ENCODE assay signal across 25 mouse cellular contexts in the genomic region with DNA sequence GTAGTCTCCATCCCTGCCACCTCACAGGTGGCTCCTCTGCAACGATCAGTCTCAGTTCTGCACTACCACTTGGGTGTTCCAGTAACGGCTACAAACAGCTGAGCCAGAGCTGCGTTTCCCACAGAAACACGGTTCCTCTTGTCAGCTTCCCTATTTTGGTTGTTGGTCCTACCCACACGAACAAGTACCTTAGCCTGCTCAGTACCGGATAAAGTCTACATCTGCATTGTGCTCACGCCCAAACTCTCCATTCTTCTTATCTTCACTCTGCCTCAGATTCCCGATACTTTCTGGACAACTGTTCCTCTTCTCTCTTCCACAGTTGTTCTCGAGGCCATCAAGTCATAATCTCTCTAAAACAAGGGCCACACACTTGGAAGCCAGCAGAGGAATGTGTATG. TPM values are rescaled to one million over a fixed set of nuclear protein-coding genes. Genes with fewer than 3 reads are reported as not detected.
DNase-seq lines count a peak whose midpoint lies in the region; ATAC-seq and TF ChIP-seq lines count a peak whose summit lies in the region.
"Had no signal": no experiment of that assay in that cellular context is flagged by ENCODE, and none has a peak within 500 bp of the region (broad histone marks: within the 10 kb centered on the region; RNA-seq: fewer than 3 reads in every experiment).

No protein-coding gene starts in this region.

- peaks cover 11% of the 10 kb centered on the region; the same call in 1 of the 2 replicates for H3K36me3 ChIP-seq in lung, postnatal 0 days (ENCODE audit: insufficient read depth, low read length)
- H3K36me3 ChIP-seq in G1E (replicated peaks) = peaks cover 44% of the 10 kb centered on the region
- H3K36me3 ChIP-seq in hindbrain, embryonic 10.5 days = peaks cover 52% of the 10 kb centered on the region

- no peak overlapping the region for H3K4me3 ChIP-seq in lung, postnatal 0 days (ENCODE audit: low read depth, low read length)
- H3K4me3 ChIP-seq in G1E (ENCODE audit: low read depth, low read length) = peak overlapping the region; percentile 90; the same call in 1 of the 2 replicates
- no peak overlapping the region for H3K4me3 ChIP-seq in hindbrain, embryonic 10.5 days
- H3K4me3 ChIP-seq: embryonic facial prominence, embryonic 15.5 days had no signal

- DNase-seq in lung, postnatal 25 days (ENCODE audit: low spot score) = peak; percentile 31
- DNase-seq in lung, postnatal 0 days (ENCODE audit: low spot score) = no peak
- DNase-seq in G1E (ENCODE audit: low spot score) = peak; percentile 20
- peak; percentile 36 for DNase-seq in c-Kit-positive CD71-negative TER-119-negative erythroid progenitor cells, embryonic 14.5 days (ENCODE audit: low read depth)
- no peak for DNase-seq in hindbrain, embryonic 10.5 days (ENCODE audit: low spot score)
- no peak for DNase-seq in cerebellum, postnatal 25 days
- DNase-seq: adrenal gland, postnatal 10 days; cerebellum, adult 9-10 months; embryo, embryonic 11 days; gastrocnemius, postnatal 10 days; heart, postnatal 14 days; kidney, adult 8-10 months; kidney, postnatal 36 days; lung, embryonic 14.5 days; thymus, adult 2 months had no signal

- H3K4me1 ChIP-seq in lung, postnatal 0 days (ENCODE audit: insufficient read depth, low read depth, low read length) = peaks cover 5% of the 10 kb centered on the region; the same call in 1 of the 2 replicates
- H3K4me1 ChIP-seq in G1E (ENCODE audit: insufficient read depth, low read depth, low read length) = peaks cover 32% of the 10 kb centered on the region
- H3K4me1 ChIP-seq in hindbrain, embryonic 10.5 days (replicated peaks) = peaks cover 18% of the 10 kb centered on the region

- H3K9ac ChIP-seq in lung, postnatal 0 days (replicated peaks; ENCODE audit: low read depth) = no peak overlapping the region
- H3K9ac ChIP-seq: embryonic facial prominence, embryonic 15.5 days; limb, embryonic 15.5 days; lung, embryonic 14.5 days had no signal

- no peaks in the 10 kb centered on the region for H3K27me3 ChIP-seq in lung, postnatal 0 days (replicated peaks; ENCODE audit: insufficient read depth, low read length)
- peaks cover 3% of the 10 kb centered on the region; the same call in 1 of the 2 replicates for H3K27me3 ChIP-seq in G1E (ENCODE audit: insufficient read depth, low read length)
- H3K27me3 ChIP-seq in hindbrain, embryonic 10.5 days (ENCODE audit: insufficient read depth, poor library complexity, severe bottlenecking) = peaks cover 10% of the 10 kb centered on the region; the same call in 1 of the 2 replicates
- H3K27me3 ChIP-seq: limb, embryonic 15.5 days had no signal

- TF ChIP-seq CTCF in lung, postnatal 0 days (IDR thresholded peaks at IDR 0.05) = no peak
- TF ChIP-seq CTCF in G1E (IDR thresholded peaks at IDR 0.05; ENCODE audit: low read depth, low read length) = no peak

- no peak overlapping the region for H3K4me2 ChIP-seq in lung, postnatal 0 days (replicated peaks; ENCODE audit: low read depth, low read length)
- H3K4me2 ChIP-seq: embryonic facial prominence, embryonic 15.5 days; limb, embryonic 15.5 days; lung, embryonic 14.5 days had no signal

- no peaks in the 10 kb centered on the region for H3K9me3 ChIP-seq in lung, postnatal 0 days (ENCODE audit: low read length)
- no peaks in the 10 kb centered on the region for H3K9me3 ChIP-seq in G1E (replicated peaks)
- no peaks in the 10 kb centered on the region for H3K9me3 ChIP-seq in hindbrain, embryonic 10.5 days
- H3K9me3 ChIP-seq: embryonic facial prominence, embryonic 15.5 days; forebrain, embryonic 10.5 days; limb, embryonic 15.5 days; midbrain, embryonic 10.5 days had no signal

- H3K27ac ChIP-seq in lung, postnatal 0 days (ENCODE audit: low read length) = no peak overlapping the region
- H3K27ac ChIP-seq in hindbrain, embryonic 10.5 days = no peak overlapping the region
- H3K27ac ChIP-seq: embryonic facial prominence, embryonic 15.5 days; forebrain, embryonic 10.5 days; hindbrain, postnatal 0 days; limb, embryonic 15.5 days; midbrain, embryonic 10.5 days had no signal

- no peak for TF ChIP-seq EP300 in lung, postnatal 0 days (IDR thresholded peaks at IDR 0.05)

- 71% methylated on average over 9 of the region's 9 CpGs for WGBS in lung, postnatal 0 days
- 92% methylated on average over 9 of the region's 9 CpGs for WGBS in hindbrain, embryonic 10.5 days

- no peak for ATAC-seq in lung, postnatal 0 days
- ATAC-seq in G1E (ENCODE audit: extremely low read depth, insufficient number of reproducible peaks, low FRiP score, poor library complexity, severe bottlenecking) = peak; percentile 75
- ATAC-seq in monocyte, adult 5-6 weeks (replicated peaks; ENCODE audit: insufficient number of reproducible peaks, low FRiP score, low TSS enrichment, poor library complexity, severe bottlenecking) = peak; percentile 66
- ATAC-seq: CD4-positive, CD25-positive, alpha-beta regulatory T cell, adult 4 months; hindbrain, postnatal 0 days had no signal

RNA-seq across cellular contexts. Expression of a gene that starts 1.9 kb away (rescaled TPM):
- 62.0 and 63.5 TPM in 2 replicates for polyA plus RNA-seq in lung, postnatal 0 days (2015; fragmentation: Nextera tagmentation; extraction: Ambion mirVana)
- total RNA-seq in G1E (2014; fragmentation: Nextera tagmentation) (51.8 and 70.5 TPM in 2 replicates), G1E (2017) (95.4 and 102 TPM in 2 replicates)
- polyA plus RNA-seq in G1E (2012) = 302 and 361 TPM in 2 replicates
- 80.6 to 110 TPM (median 103 TPM) in 3 replicates for total RNA-seq in monocyte, adult 5-6 weeks (2017)
- polyA plus RNA-seq in hindbrain, embryonic 10.5 days (2016; fragmentation: Nextera tagmentation; extraction: Ambion mirVana) = 110 and 118 TPM in 2 replicates

RNA-seq across cellular contexts. Expression of a gene that starts 8.7 kb away (rescaled TPM):
- 14.2 and 18.5 TPM in 2 replicates for polyA plus RNA-seq in lung, postnatal 0 days (2015; fragmentation: Nextera tagmentation; extraction: Ambion mirVana)
- total RNA-seq in G1E (2014; fragmentation: Nextera tagmentation) = 23.0 and 35.2 TPM in 2 replicates
- 24.5 and 35.3 TPM in 2 replicates for total RNA-seq in G1E (2017)
- 5.4 and 7.4 TPM in 2 replicates for polyA plus RNA-seq in G1E (2012)
- total RNA-seq in monocyte, adult 5-6 weeks (2017) = 9.8 to 16.1 TPM (median 13.7 TPM) in 3 replicates
- polyA plus RNA-seq in hindbrain, embryonic 10.5 days (2016; fragmentation: Nextera tagmentation; extraction: Ambion mirVana) = 34.5 and 39.8 TPM in 2 replicates

RNA-seq across cellular contexts. Expression of a gene that starts 37.1 kb away (rescaled TPM):
- 32.8 and 33.4 TPM in 2 replicates for polyA plus RNA-seq in lung, postnatal 0 days (2015; fragmentation: Nextera tagmentation; extraction: Ambion mirVana)
- total RNA-seq in G1E (2014; fragmentation: Nextera tagmentation) = 48.4 and 54.9 TPM in 2 replicates
- total RNA-seq in G1E (2017) = 77.6 and 94.1 TPM in 2 replicates
- polyA plus RNA-seq in G1E (2012) = 13.8 and 14.3 TPM in 2 replicates
- total RNA-seq in monocyte, adult 5-6 weeks (2017) = 156 to 180 TPM (median 161 TPM) in 3 replicates
- 40.1 and 45.0 TPM in 2 replicates for polyA plus RNA-seq in hindbrain, embryonic 10.5 days (2016; fragmentation: Nextera tagmentation; extraction: Ambion mirVana)

RNA-seq across cellular contexts. Expression of a gene that starts 47.9 kb away (rescaled TPM):
- 0.04 and 0.05 TPM in 2 replicates for polyA plus RNA-seq in lung, postnatal 0 days (2015; fragmentation: Nextera tagmentation; extraction: Ambion mirVana)
- total RNA-seq in G1E (2014; fragmentation: Nextera tagmentation) (not detected in 2 replicates), G1E (2017) (not detected in 2 replicates)
- polyA plus RNA-seq in G1E (2012) = not detected in 2 replicates
- not detected in 3 replicates for total RNA-seq in monocyte, adult 5-6 weeks (2017)
- 0.29 and 0.34 TPM in 2 replicates for polyA plus RNA-seq in hindbrain, embryonic 10.5 days (2016; fragmentation: Nextera tagmentation; extraction: Ambion mirVana)
- total RNA-seq: adrenal gland, postnatal 10 days; gastrocnemius, postnatal 10 days; heart, adult 8-10 months; heart, postnatal 14 days; left cerebral cortex, postnatal 10 days had no signal
- polyA plus RNA-seq: CD4-positive, CD25-positive, alpha-beta regulatory T cell, adult 4 months; embryonic facial prominence, embryonic 15.5 days; limb, embryonic 15.5 days; lung, embryonic 14.5 days; midbrain, embryonic 10.5 days; stomach, embryonic 14.5 days had no signal

RNA-seq across cellular contexts. Expression of a gene that starts 58.7 kb away (rescaled TPM):
- polyA plus RNA-seq in lung, postnatal 0 days (2015; fragmentation: Nextera tagmentation; extraction: Ambion mirVana) = 0.50 and 0.60 TPM in 2 replicates
- total RNA-seq in G1E (2014; fragmentation: Nextera tagmentation) (0.87 and 3.8 TPM in 2 replicates), G1E (2017) (0.12 and 0.27 TPM in 2 replicates)
- 0.11 TPM in 1 of 2 replicates, not detected in the other for polyA plus RNA-seq in G1E (2012)
- not detected in 3 replicates for total RNA-seq in monocyte, adult 5-6 weeks (2017)
- 0.52 and 1.1 TPM in 2 replicates for polyA plus RNA-seq in hindbrain, embryonic 10.5 days (2016; fragmentation: Nextera tagmentation; extraction: Ambion mirVana)
- total RNA-seq: gastrocnemius, postnatal 10 days; heart, postnatal 14 days had no signal
- polyA plus RNA-seq: CD4-positive, CD25-positive, alpha-beta regulatory T cell, adult 4 months had no signal

Comparison
In these comparisons a context has a peak if more than half of its experiments do, and no peak if none do; other contexts are left out.
1. DNase-seq: peak in lung, postnatal 25 days (single experiment), G1E (single experiment) and c-Kit-positive CD71-negative TER-119-negative erythroid progenitor cells, embryonic 14.5 days (single experiment); none in lung, postnatal 0 days (single experiment), hindbrain, embryonic 10.5 days (single experiment) and cerebellum, postnatal 25 days (0 of 2).